Mouse (Mus musculus): ENCODE measurements around the gene Bcl6.
A peak's percentile ranks its signal among the peaks of the same experiment; 100 is the strongest.

DNA sequence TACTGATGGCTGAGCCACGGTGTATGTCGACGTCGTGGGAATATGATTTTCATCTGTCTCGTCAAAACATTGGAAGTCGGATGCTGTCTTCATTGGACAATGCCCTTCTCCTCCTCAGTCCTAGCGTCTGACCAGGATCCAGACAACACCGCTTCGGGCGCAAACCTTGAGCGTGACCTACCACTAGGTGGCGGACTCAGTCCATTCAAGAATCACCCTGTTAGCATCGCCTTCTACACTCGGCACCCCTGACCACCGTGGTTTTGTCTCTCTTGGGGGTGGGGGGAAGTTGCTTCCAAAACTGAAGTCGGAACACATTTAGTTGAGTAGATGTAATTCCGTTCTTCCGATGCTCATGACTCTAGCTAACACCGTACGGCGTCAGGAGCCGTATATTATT lies 4.5 kb downstream of the Bcl6 start:
- peak; percentile 95; the same call in 1 of the 2 replicates for TF ChIP-seq CTCF (IDR thresholded peaks at IDR 0.05; ENCODE audit: borderline replicate concordance, insufficient read depth, low read length)
- TF ChIP-seq POLR2A (IDR thresholded peaks at IDR 0.05; ENCODE audit: low read depth, low read length), result 0 out of 2 replicates have a peak, but pooled peaks have one; percentile 23

All from embryonic fibroblast, embryonic 13.5 days (primary cell).